Mouse (Mus musculus) erythroblast, embryonic 14.5 days (primary cell): ENCODE measurements around the gene Eed. TPM values are rescaled to one million over a fixed set of nuclear protein-coding genes. Genes with fewer than 3 reads are reported as not detected.
A peak's percentile ranks its signal among the peaks of the same experiment; 100 is the strongest.

Experiments used
- H3K27me3 ChIP-seq: 2 replicates; pipeline ENCODE4 v1.6.1; 2012; ENCODE audit warnings: inconsistent platforms; ENCODE audit not compliant: control insufficient read depth
- H3K36me3 ChIP-seq: 2 replicates; pipeline ENCODE4 v1.6.1; 2012; ENCODE audit warnings: mild to moderate bottlenecking, inconsistent platforms; ENCODE audit not compliant: control insufficient read depth
- H3K4me1 ChIP-seq: 2 replicates; pipeline ENCODE4 v1.6.1; 2012; ENCODE audit warnings: inconsistent platforms; ENCODE audit not compliant: control insufficient read depth
- H3K4me3 ChIP-seq: replicated peaks from 2 replicates; pipeline ENCODE3; 2012; ENCODE audit warnings: moderate library complexity, mild to moderate bottlenecking, inconsistent platforms
- H3K9me3 ChIP-seq: 2 replicates; pipeline ENCODE4 v1.6.1; 2012; ENCODE audit warnings: low read length, inconsistent platforms, mixed read lengths; ENCODE audit not compliant: control insufficient read depth
- GATA1 ChIP-seq: IDR thresholded peaks from 2 replicates; pipeline ENCODE4 v1.6.1; 2012; ENCODE audit warnings: low read length, inconsistent platforms, mixed read lengths
- TAL1 ChIP-seq: IDR thresholded peaks from 3 replicates; pipeline ENCODE4 v1.6.1; 2012; ENCODE audit warnings: low read length, inconsistent platforms, mixed read lengths
- polyA plus RNA-seq: library from polyadenylated mRNA; stranded (reverse); fragments of >175 nt; gene quantifications from 2 replicates; pipeline ENCODE4 v1.2.3, GENCODE M21; 2012

The Eed gene
- polyA plus RNA-seq, 1 experiment, result 4.5 TPM

DNA sequence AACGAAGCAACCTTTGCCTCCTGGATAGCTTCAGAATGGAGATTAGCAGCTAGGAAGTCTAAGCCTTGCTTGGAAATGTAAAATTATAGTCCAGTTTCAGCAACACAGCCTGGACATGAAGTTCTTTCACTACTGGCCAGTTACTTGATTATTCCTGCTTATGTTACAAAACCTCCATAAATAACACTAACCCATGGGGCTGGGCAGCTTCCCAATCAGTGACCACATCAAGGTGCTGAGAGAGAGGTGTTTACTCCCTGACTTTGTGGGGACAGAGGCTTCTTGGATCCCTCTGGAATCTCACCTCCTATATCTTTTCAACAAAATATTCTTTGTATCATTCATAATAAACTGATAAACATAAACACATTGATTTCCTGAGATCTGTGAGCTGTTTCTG, 12.3 kb upstream of the Eed start:
- H3K36me3 ChIP-seq, result no peaks in the 10 kb centered on the region
- H3K4me1 ChIP-seq, result peaks cover 11% of the 10 kb centered on the region
- TF ChIP-seq TAL1 (no peak), GATA1 (no peak)
- peaks cover 22% of the 10 kb centered on the region for H3K27me3 ChIP-seq
- H3K4me3 ChIP-seq, result no peak overlapping the region
- peaks cover 3% of the 10 kb centered on the region for H3K9me3 ChIP-seq

DNA sequence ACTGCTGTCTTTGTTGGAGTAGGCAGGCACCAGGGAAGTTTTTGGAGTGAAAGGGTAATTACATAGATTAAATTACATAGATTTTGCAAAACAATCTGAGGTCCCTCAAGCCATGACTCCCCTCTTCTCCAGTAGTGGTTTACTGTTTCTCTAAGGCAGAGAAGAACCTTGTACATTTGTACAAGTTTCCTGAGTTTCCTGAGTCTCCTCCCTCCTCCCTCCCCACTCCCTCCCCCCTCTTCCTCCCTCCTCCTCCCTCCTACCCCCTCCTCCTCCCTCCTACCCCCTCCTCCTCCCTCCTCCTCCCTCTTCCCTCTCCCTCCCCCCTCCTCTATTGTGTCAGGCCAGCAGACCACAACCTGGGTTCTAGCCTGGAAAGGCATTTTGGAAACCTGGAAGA, 3.6 kb upstream of the Eed start:
- H3K27me3 ChIP-seq, result no peaks in the 10 kb centered on the region
- no peaks in the 10 kb centered on the region for H3K36me3 ChIP-seq
- TF ChIP-seq GATA1 (no peak), TAL1 (no peak)
- H3K9me3 ChIP-seq, result no peaks in the 10 kb centered on the region
- H3K4me3 ChIP-seq, result no peak overlapping the region
- H3K4me1 ChIP-seq, result peaks cover 23% of the 10 kb centered on the region

DNA sequence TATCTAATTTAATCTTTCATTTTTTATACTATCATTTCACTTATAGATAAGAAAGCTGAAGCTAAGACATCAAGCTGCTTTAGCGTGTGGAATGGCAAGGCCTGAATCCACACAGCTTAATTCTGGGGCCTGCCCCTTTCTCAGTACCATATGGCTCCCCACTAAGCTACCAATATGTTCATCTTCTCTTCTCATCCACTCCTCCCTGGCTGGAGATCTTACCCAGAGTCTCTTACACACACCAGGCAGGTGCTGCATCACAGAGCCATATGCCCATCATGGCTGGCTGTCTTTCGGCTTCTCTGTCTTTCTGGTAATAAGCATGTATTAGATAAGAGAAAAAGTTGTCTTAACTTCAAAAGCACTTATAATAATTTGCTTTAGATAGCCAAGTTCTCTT, 2.7 kb upstream of the Eed start:
- Histone ChIP-seq H3K27me3 (no peaks in the 10 kb centered on the region), H3K4me1 (peaks cover 32% of the 10 kb centered on the region), H3K9me3 (no peaks in the 10 kb centered on the region), H3K36me3 (peaks cover 3% of the 10 kb centered on the region), H3K4me3 (no peak overlapping the region)
- no peak for TF ChIP-seq TAL1
- no peak for TF ChIP-seq GATA1

DNA sequence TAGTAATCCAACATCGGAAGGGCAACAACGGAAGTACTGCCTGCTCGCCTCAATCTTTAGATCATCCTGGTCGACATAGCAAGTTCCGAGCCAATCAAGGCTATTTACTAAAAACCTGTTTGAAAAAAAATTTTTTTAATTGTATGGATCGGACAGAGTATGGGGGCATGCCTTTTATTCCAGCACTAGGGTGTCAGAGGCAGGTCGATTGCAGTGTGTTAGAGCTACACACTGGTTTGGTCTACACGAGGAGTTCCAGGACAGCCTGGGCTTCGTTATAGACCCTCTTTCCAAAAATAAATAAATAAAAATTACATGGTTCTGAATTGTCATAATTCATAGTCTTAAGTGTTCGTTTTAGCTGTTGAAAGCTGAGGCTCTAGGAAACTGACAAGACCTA, 774 bp upstream of the Eed start:
- Histone ChIP-seq H3K36me3 (peaks cover 20% of the 10 kb centered on the region), H3K27me3 (no peaks in the 10 kb centered on the region), H3K4me3 (peak overlapping the region; percentile 100), H3K9me3 (no peaks in the 10 kb centered on the region), H3K4me1 (peaks cover 41% of the 10 kb centered on the region)
- TF ChIP-seq TAL1, result no peak
- no peak for TF ChIP-seq GATA1

DNA sequence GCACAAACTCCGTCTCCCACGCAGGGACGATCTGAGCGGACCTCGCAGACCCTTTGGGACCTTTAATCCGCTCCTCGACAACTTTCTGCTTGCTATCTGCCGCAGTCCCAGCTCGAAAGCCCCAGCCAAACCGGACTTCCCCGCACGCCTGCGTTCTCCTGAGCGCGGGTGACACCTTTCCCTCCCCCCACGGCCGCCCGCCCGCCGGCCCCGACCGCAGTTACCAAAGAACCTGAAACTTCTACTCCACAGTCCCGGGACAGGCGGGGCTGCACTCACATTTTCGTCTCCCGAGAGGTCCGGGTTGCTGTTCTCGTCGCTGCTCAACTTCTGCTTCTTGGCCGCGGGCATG, 674 bp downstream of the Eed start:
- Histone ChIP-seq H3K4me3 (peak overlapping the region; percentile 100), H3K36me3 (peaks cover 35% of the 10 kb centered on the region), H3K9me3 (no peaks in the 10 kb centered on the region), H3K4me1 (peaks cover 36% of the 10 kb centered on the region), H3K27me3 (no peaks in the 10 kb centered on the region)
- TF ChIP-seq GATA1, result no peak
- TF ChIP-seq TAL1, result no peak

DNA sequence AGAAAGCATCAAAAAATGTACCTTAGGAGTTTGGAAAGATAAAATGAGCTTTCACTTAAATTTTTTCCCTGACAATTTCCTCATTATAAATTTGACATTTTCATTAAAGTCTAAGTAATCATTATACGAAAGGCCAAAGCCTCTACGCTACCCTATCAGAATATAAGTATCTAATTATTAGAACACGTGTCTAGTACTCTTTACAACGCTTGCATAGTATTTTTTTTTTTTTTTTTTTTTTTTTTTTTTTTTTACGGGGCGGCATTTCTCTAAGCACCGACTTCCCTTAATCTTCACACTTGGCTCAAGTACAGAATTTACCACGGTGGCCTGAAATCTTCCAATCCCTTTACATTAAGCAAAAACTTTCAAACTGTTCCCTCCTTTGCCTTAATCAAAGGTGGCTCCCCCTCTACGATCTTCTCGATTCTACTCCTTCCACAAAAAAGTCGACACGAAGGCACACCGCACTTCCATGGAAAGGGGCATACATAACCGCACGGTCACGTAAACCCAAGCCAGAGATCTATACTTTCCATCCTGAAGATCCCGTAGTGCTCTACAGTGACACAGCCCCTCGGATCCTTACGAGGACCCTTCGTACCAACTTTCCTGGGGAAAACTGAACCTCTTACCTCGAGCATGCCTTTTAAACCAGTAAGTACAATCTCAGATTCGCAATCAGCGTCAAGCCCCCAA, 1.2 kb downstream of the Eed start:
- no peaks in the 10 kb centered on the region for H3K9me3 ChIP-seq
- H3K36me3 ChIP-seq, result peaks cover 38% of the 10 kb centered on the region
- peaks cover 36% of the 10 kb centered on the region for H3K4me1 ChIP-seq
- H3K27me3 ChIP-seq, result no peaks in the 10 kb centered on the region
- H3K4me3 ChIP-seq, result peak overlapping the region; percentile 100
- TF ChIP-seq GATA1 (no peak), TAL1 (no peak)

DNA sequence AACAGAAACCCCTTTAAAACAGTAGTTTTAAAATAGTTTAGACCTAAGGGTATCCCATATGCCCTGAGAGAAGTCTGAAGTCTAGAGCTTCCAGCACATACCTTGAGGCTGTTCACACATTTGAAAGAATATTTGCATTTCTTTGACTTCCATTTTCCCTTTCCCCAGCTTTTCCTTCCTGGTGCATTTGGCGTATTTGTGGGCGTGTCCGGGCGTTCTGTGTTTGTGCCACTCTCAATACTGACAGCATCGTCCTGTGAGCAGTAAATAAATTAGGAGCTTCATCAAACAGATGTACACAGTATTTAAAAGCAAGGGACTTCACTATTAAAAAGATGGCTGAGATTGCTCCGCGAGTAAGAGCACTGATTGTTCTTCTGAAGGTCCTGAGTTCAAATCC, 4.0 kb downstream of the Eed start:
- Histone ChIP-seq H3K4me1 (peaks cover 28% of the 10 kb centered on the region), H3K4me3 (no peak overlapping the region), H3K36me3 (peaks cover 65% of the 10 kb centered on the region), H3K27me3 (no peaks in the 10 kb centered on the region), H3K9me3 (peaks cover 3% of the 10 kb centered on the region)
- TF ChIP-seq GATA1, result no peak
- no peak for TF ChIP-seq TAL1

DNA sequence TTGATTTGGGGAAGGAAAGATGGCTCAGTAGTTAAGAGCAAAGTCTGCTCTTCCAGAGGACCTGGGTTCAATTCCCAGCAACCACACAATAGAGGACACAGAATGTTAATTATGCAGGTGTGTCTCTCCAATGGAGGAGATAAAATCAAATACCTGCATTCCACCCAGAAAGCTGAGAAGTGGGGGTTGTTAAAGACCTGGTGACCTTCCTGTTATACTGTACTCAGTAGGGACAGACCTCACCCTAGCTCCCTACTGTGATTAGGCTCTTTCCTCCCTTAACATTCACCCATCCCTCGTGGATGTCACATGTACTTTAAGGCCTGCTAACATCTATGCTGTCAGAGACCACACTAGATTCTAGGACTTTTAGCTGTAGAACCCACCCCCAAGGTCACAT, 5.2 kb downstream of the Eed start:
- peaks cover 77% of the 10 kb centered on the region for H3K36me3 ChIP-seq
- H3K27me3 ChIP-seq, result no peaks in the 10 kb centered on the region
- peaks cover 3% of the 10 kb centered on the region for H3K9me3 ChIP-seq
- TF ChIP-seq TAL1 (no peak), GATA1 (no peak)
- peaks cover 23% of the 10 kb centered on the region for H3K4me1 ChIP-seq
- no peak overlapping the region for H3K4me3 ChIP-seq

DNA sequence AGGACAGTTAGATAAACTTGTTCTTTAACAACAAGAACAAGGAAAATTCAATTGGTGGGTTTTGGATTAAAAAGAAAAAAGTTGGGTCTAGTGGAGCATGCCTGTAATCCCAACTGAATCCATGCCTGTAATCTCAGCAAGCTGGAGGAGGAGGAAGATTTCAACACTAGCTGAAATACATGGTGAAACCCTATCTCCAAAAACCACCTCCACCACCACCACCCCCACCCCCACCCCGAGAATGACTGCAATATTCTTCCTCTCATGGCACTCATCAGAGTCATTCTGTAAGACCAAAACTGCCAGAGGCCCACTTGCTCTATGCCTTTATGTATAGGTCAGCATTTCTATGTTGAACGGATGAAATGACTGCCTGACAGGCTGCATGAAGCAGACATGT, 13.5 kb downstream of the Eed start:
- H3K36me3 ChIP-seq, result peaks cover 95% of the 10 kb centered on the region

DNA sequence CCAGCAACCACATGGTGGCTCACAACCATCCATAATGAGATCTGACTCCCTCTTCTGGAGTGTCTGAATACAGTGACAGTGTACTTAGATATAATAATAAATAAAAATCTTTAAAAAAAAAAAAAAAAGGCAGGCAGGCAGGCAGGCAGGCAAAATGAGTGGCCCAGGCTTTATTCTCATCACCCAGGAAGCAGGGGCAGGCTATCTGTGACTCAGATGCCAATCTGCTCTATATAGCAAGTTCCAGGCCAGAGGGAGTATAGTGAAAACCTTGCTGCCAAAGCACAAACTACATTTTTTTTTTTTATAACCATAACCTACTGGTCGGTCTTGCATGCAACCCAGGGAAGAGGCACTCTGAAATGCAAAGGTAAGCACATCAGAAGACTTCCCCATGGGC, 14.0 kb downstream of the Eed start:
- Histone ChIP-seq H3K4me3 (no peak overlapping the region), H3K4me1 (peaks cover 27% of the 10 kb centered on the region), H3K9me3 (no peaks in the 10 kb centered on the region), H3K36me3 (peaks cover 95% of the 10 kb centered on the region), H3K27me3 (no peaks in the 10 kb centered on the region)
- TF ChIP-seq GATA1 (no peak), TAL1 (no peak)

More for the DNA sequence above, 13.5 kb downstream of the Eed start:
- Histone ChIP-seq H3K4me3 (no peak overlapping the region), H3K27me3 (no peaks in the 10 kb centered on the region), H3K4me1 (peaks cover 27% of the 10 kb centered on the region), H3K9me3 (no peaks in the 10 kb centered on the region)
- TF ChIP-seq TAL1 (no peak), GATA1 (no peak)
